Mouse (Mus musculus) cerebellum, adult 2 months (tissue): Measurements from ENCODE around the gene Miga2.

Experiments used
- CTCF ChIP-seq: fragments of 200-500 bp; IDR thresholded peaks from 2 replicates; pipeline ENCODE4 v1.5.1; 2011; ENCODE audit warnings: low read depth, mild to moderate bottlenecking, control low read depth, low read length, moderate library complexity, borderline replicate concordance; ENCODE audit not compliant: insufficient read depth
- POLR2A ChIP-seq: fragments of 200-500 bp; IDR thresholded peaks from 2 replicates; pipeline ENCODE4 v1.6.1; 2011; ENCODE audit warnings: low read length, control low read depth, borderline replicate concordance; ENCODE audit not compliant: insufficient read depth

GRCm38 (mm10) chr2:30414681-30415080 lies 50.6 kb downstream of the Miga2 start:
- TF ChIP-seq CTCF (no peak), POLR2A (no peak)
